Mouse (Mus musculus): Measurements from ENCODE around the gene Fads1.

- TF ChIP-seq POLR2A (IDR thresholded peaks at IDR 0.05; ENCODE audit: insufficient read depth, low read length) (no peak), CTCF (IDR thresholded peaks at IDR 0.05; ENCODE audit: low read depth, low read length) (no peak)
Observed at GRCm38 (mm10) chr19:10173116-10173718, 9.5 kb upstream of the Fads1 start.

Data from ES-Bruce4 (cell line).